Mouse (Mus musculus): ENCODE results near the gene Zg16. TPM values are rescaled to one million over a fixed set of nuclear protein-coding genes. Genes with fewer than 3 reads are reported as not detected.

Gene Zg16
- polyA plus RNA-seq, 1 experiment, result not detected

DNA sequence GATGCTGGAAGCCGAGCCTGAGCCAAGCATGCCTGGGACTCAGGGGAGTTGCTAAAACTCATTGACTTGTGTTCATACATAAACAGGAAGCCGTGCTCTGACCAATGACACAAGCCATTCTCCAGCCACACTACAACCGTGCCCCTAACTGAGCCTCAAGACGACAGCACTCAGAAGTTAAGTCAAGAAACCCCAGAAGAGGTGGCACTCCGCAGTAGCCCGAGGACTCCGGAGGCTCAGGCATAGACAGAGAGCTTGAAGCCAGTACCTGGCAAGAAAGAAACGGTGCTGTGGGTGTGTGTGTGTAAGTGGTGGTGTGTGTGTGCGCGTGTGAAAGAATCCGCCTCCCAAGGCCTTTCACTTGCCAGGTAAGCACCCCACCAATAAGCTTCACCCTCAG lies 27.8 kb upstream of the Zg16 start:
- Histone ChIP-seq H3K9me3 (replicated peaks; ENCODE audit: control insufficient read depth, insufficient read depth, low read length, poor library complexity, severe bottlenecking) (no peaks in the 10 kb centered on the region), H3K9ac (ENCODE audit: low read depth, poor library complexity, severe bottlenecking) (no peak overlapping the region), H3K4me3 (ENCODE audit: low read depth, low read length) (no peak overlapping the region), H3K27ac (ENCODE audit: insufficient read depth, low read length) (no peak overlapping the region), H3K4me1 (ENCODE audit: control insufficient read depth, insufficient read depth, low read length) (peaks cover 17% of the 10 kb centered on the region), H3K27me3 (ENCODE audit: control insufficient read depth, insufficient read depth, low read length, poor library complexity, severe bottlenecking) (no peaks in the 10 kb centered on the region), H3K36me3 (ENCODE audit: control insufficient read depth, insufficient read depth, low read length, poor library complexity, severe bottlenecking) (no peaks in the 10 kb centered on the region)
- TF ChIP-seq CTCF (IDR thresholded peaks at IDR 0.05; ENCODE audit: low read depth, low read length), result no peak
- TF ChIP-seq EP300 (IDR thresholded peaks at IDR 0.05; ENCODE audit: insufficient read depth, low read depth, low read length), result no peak
- TF ChIP-seq POLR2A (IDR thresholded peaks at IDR 0.05; ENCODE audit: insufficient read depth, low read length), result no peak

GRCm38 (mm10) chr7:127113614-127114259 lies 26.6 kb upstream of the Zg16 start:
- Histone ChIP-seq H3K4me3 (ENCODE audit: low read depth, low read length) (no peak overlapping the region), H3K36me3 (ENCODE audit: control insufficient read depth, insufficient read depth, low read length, poor library complexity, severe bottlenecking) (no peaks in the 10 kb centered on the region), H3K9ac (ENCODE audit: low read depth, poor library complexity, severe bottlenecking) (no peak overlapping the region), H3K9me3 (replicated peaks; ENCODE audit: control insufficient read depth, insufficient read depth, low read length, poor library complexity, severe bottlenecking) (no peaks in the 10 kb centered on the region), H3K4me1 (ENCODE audit: control insufficient read depth, insufficient read depth, low read length) (peaks cover 12% of the 10 kb centered on the region), H3K27ac (ENCODE audit: insufficient read depth, low read length) (no peak overlapping the region), H3K27me3 (ENCODE audit: control insufficient read depth, insufficient read depth, low read length, poor library complexity, severe bottlenecking) (no peaks in the 10 kb centered on the region)
- TF ChIP-seq CTCF (IDR thresholded peaks at IDR 0.05; ENCODE audit: low read depth, low read length), result no peak

DNA sequence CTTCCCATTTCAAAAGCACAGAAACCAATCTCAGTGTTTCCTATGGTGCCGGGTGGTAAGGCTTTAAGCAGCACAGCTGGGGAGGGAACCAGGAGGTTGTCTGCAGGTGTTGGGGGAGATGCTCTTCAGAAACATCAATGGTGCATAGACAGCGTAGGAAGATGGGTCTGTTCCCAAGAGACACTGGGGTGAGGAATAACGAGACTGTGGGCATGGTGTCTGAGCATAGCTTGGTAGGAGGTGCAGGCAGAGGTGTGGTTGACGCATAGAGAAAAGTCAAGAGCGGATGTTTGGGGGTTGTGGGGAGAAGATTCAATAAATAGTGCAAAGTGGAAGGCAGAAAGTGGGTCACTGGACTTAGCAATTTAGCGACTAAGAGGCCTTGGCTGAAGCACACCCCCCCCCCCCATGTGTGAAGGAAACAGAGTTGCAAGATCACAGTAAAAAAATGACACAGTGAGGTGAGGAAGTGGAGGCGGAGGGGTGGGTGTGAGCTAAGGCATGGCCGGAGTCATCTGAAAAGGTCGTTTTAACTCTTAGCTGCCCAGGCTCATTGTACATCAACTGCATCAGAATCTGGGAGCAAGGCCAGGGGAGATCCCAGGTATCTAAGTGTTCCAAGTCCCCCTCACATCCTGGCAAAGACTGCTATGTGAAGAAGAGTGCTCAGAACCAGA lies 25.9 kb upstream of the Zg16 start:
- H3K9ac ChIP-seq (ENCODE audit: low read depth, poor library complexity, severe bottlenecking), result no peak overlapping the region

GRCm38 (mm10) chr7:127112251-127112841 lies 25.2 kb upstream of the Zg16 start:
- Histone ChIP-seq H3K27ac (ENCODE audit: insufficient read depth, low read length) (no peak overlapping the region), H3K9ac (ENCODE audit: low read depth, poor library complexity, severe bottlenecking) (peak overlapping the region; percentile 12; the same call in 1 of the 2 replicates), H3K27me3 (ENCODE audit: control insufficient read depth, insufficient read depth, low read length, poor library complexity, severe bottlenecking) (no peaks in the 10 kb centered on the region), H3K9me3 (replicated peaks; ENCODE audit: control insufficient read depth, insufficient read depth, low read length, poor library complexity, severe bottlenecking) (no peaks in the 10 kb centered on the region), H3K36me3 (ENCODE audit: control insufficient read depth, insufficient read depth, low read length, poor library complexity, severe bottlenecking) (no peaks in the 10 kb centered on the region), H3K4me3 (ENCODE audit: low read depth, low read length) (no peak overlapping the region), H3K4me1 (ENCODE audit: control insufficient read depth, insufficient read depth, low read length) (peaks cover 7% of the 10 kb centered on the region)
- no peak for TF ChIP-seq EP300 (IDR thresholded peaks at IDR 0.05; ENCODE audit: insufficient read depth, low read depth, low read length)
- TF ChIP-seq POLR2A (IDR thresholded peaks at IDR 0.05; ENCODE audit: insufficient read depth, low read length), result no peak
- no peak for TF ChIP-seq CTCF (IDR thresholded peaks at IDR 0.05; ENCODE audit: low read depth, low read length)

More for the DNA sequence above, 25.9 kb upstream of the Zg16 start:
- Histone ChIP-seq H3K4me1 (ENCODE audit: control insufficient read depth, insufficient read depth, low read length) (peaks cover 10% of the 10 kb centered on the region), H3K27me3 (ENCODE audit: control insufficient read depth, insufficient read depth, low read length, poor library complexity, severe bottlenecking) (no peaks in the 10 kb centered on the region), H3K36me3 (ENCODE audit: control insufficient read depth, insufficient read depth, low read length, poor library complexity, severe bottlenecking) (no peaks in the 10 kb centered on the region), H3K4me3 (ENCODE audit: low read depth, low read length) (no peak overlapping the region), H3K9me3 (replicated peaks; ENCODE audit: control insufficient read depth, insufficient read depth, low read length, poor library complexity, severe bottlenecking) (no peaks in the 10 kb centered on the region), H3K27ac (ENCODE audit: insufficient read depth, low read length) (no peak overlapping the region)
- no peak for TF ChIP-seq EP300 (IDR thresholded peaks at IDR 0.05; ENCODE audit: insufficient read depth, low read depth, low read length)

DNA sequence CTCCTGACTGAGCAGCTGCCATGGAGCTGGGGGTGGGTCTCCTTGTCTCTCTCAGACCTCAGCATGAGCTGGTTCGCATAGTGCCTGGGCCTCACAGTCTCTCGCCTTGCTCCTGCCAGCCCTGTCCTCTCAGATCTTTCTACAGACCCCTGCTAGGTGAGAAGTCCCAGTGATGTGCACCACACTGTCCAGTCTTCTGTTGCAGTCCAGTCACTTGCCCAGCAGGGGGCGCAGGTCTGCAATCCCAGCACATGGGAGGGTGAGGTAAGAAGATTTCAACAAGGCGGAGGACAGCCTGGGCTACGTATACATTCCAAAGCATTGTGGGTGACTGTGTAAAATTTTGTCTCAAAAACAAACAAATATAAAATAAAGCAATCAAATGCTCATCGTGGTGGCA lies 24.3 kb upstream of the Zg16 start:
- H3K27me3 ChIP-seq (ENCODE audit: control insufficient read depth, insufficient read depth, low read length, poor library complexity, severe bottlenecking), result no peaks in the 10 kb centered on the region
- no peak for TF ChIP-seq POLR2A (IDR thresholded peaks at IDR 0.05; ENCODE audit: insufficient read depth, low read length)
- TF ChIP-seq CTCF (IDR thresholded peaks at IDR 0.05; ENCODE audit: low read depth, low read length), result peak; percentile 99
- TF ChIP-seq EP300 (IDR thresholded peaks at IDR 0.05; ENCODE audit: insufficient read depth, low read depth, low read length), result no peak

More for the DNA sequence above, 24.3 kb upstream of the Zg16 start:
- Histone ChIP-seq H3K4me1 (ENCODE audit: control insufficient read depth, insufficient read depth, low read length) (peaks cover 10% of the 10 kb centered on the region), H3K4me3 (ENCODE audit: low read depth, low read length) (no peak overlapping the region), H3K27ac (ENCODE audit: insufficient read depth, low read length) (no peak overlapping the region), H3K9ac (ENCODE audit: low read depth, poor library complexity, severe bottlenecking) (no peak overlapping the region), H3K36me3 (ENCODE audit: control insufficient read depth, insufficient read depth, low read length, poor library complexity, severe bottlenecking) (no peaks in the 10 kb centered on the region), H3K9me3 (replicated peaks; ENCODE audit: control insufficient read depth, insufficient read depth, low read length, poor library complexity, severe bottlenecking) (no peaks in the 10 kb centered on the region)

Measured in ES-Bruce4 (cell line).